Mouse (Mus musculus) limb, embryonic 13.5 days (tissue): ENCODE measurements around the gene Pccb. TPM values are rescaled to one million over a fixed set of nuclear protein-coding genes. Genes with fewer than 3 reads are reported as not detected.

ENCODE experiments used
- ATAC-seq: fragments of 200-750 bp; cut with Nextera tagmentation; 2 replicates; pipeline ENCODE4 v1.8.0; 2017; ENCODE audit warnings: low read depth, moderate number of reproducible peaks, moderate TSS enrichment; ENCODE audit not compliant: low FRiP score
- H3K27ac ChIP-seq: fragments of 300-500 bp; sonication (generic); 2 replicates; pipeline ENCODE4 v1.5.1; 2015; ENCODE audit warnings: inconsistent platforms, mild to moderate bottlenecking, moderate library complexity
- H3K27me3 ChIP-seq: fragments of 300-500 bp; sonication (generic); 2 replicates; pipeline ENCODE4 v1.6.1; 2015; ENCODE audit warnings: mild to moderate bottlenecking, inconsistent platforms
- H3K36me3 ChIP-seq: fragments of 300-500 bp; sonication (generic); 2 replicates; pipeline ENCODE4 v1.6.1; 2015; ENCODE audit warnings: inconsistent platforms, mild to moderate bottlenecking, moderate library complexity
- H3K4me1 ChIP-seq: fragments of 300-500 bp; sonication (generic); 2 replicates; pipeline ENCODE4 v1.6.1; 2015; ENCODE audit warnings: inconsistent platforms
- H3K4me2 ChIP-seq: fragments of 300-500 bp; sonication (generic); replicated peaks from 2 replicates; pipeline ENCODE4 v1.6.1; 2015; ENCODE audit warnings: inconsistent platforms, mild to moderate bottlenecking, moderate library complexity
- H3K4me3 ChIP-seq: fragments of 300-500 bp; sonication (generic); 2 replicates; pipeline ENCODE4 v1.5.1; 2015; ENCODE audit warnings: moderate library complexity, mild to moderate bottlenecking, inconsistent platforms
- H3K9ac ChIP-seq: fragments of 300-500 bp; sonication (generic); 2 replicates; pipeline ENCODE4 v1.6.1; 2015; ENCODE audit warnings: mild to moderate bottlenecking, inconsistent platforms
- H3K9me3 ChIP-seq: fragments of 300-500 bp; sonication (generic); 2 replicates; pipeline ENCODE4 v1.6.1; 2016; ENCODE audit warnings: inconsistent platforms
- WGBS: fragments of 180-500 bp; shearing (Covaris S2); methylation state at CpG from one replicate; pipeline ENCODE4 v1.1.7; 2015; 5-methylcytosine and 5-hydroxymethylcytosine counted together
- polyA plus RNA-seq: library from polyadenylated mRNA; unstranded; fragments of >200 nt; fragmentation: Nextera tagmentation; extraction: Ambion mirVana; gene quantifications from 2 replicates; pipeline ENCODE4 v1.2.1, GENCODE M21; 2015

Pccb gene
- polyA plus RNA-seq, 1 experiment from 2014 or later: 26.1 TPM

DNA sequence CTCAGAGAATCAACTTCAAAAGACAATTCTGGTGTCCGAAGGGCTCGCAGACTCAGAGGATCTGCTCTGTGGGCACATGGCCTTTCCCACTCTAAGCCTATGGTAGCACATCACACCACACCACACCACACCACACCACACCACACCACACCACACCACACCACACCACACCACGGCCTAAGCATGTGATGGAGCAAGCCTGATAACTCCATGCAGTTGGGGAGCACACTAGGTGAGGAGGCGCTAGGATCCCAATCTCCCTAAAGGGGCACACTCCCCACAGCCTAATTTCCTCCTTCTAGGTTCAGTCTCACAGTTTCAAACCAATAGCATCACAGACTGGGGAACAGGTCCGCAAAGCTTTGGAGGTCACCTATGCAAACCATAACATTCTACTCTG is 56.0 kb downstream of the Pccb start:
- no peak overlapping the region for H3K4me3 ChIP-seq
- no peak for ATAC-seq
- no peaks in the 10 kb centered on the region for H3K27me3 ChIP-seq
- peaks cover 15% of the 10 kb centered on the region for H3K36me3 ChIP-seq
- 0 out of 2 replicates have a peak overlapping the region, but pooled peaks have one; percentile 28 for H3K27ac ChIP-seq
- 96% methylated on average over 5 of the region's 5 CpGs for WGBS
- no peak overlapping the region for H3K9ac ChIP-seq
- H3K9me3 ChIP-seq: no peaks in the 10 kb centered on the region
- no peak overlapping the region for H3K4me2 ChIP-seq
- H3K4me1 ChIP-seq: peaks cover 17% of the 10 kb centered on the region

DNA sequence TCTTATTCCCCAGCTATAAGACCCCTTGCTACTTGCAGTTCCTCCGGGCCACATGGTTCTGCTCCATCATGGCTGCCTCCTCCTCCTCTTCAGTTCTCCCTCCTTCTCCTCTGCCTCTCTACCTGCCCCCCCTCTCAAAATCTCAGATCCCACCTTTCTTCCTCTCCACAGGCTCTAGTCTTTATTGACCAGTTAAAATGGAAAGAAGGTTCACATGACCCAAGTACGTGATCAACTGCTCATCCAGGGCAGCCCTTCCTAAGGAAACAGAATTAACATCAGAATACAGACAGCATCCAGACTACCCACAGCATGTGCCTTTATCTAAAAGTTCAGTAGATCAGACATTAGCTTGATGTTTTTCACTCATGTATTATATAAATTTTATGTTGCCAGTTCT is 65.2 kb downstream of the Pccb start:
- Histone ChIP-seq H3K27ac (no peak overlapping the region), H3K27me3 (no peaks in the 10 kb centered on the region), H3K4me1 (no peaks in the 10 kb centered on the region), H3K9ac (no peak overlapping the region), H3K36me3 (no peaks in the 10 kb centered on the region), H3K4me2 (no peak overlapping the region), H3K9me3 (no peaks in the 10 kb centered on the region), H3K4me3 (no peak overlapping the region)
- 84% methylated on average over 2 of the region's 2 CpGs for WGBS
- no peak for ATAC-seq

GRCm38 (mm10) chr9:100964106-100964505 is 70.6 kb downstream of the Pccb start:
- no peak overlapping the region for H3K4me3 ChIP-seq
- no peak overlapping the region for H3K9ac ChIP-seq
- WGBS: 82% methylated on average over 4 of the region's 4 CpGs
- H3K4me1 ChIP-seq: no peaks in the 10 kb centered on the region
- H3K4me2 ChIP-seq: no peak overlapping the region
- H3K36me3 ChIP-seq: peaks cover 12% of the 10 kb centered on the region
- no peak overlapping the region for H3K27ac ChIP-seq
- H3K27me3 ChIP-seq: no peaks in the 10 kb centered on the region
- no peaks in the 10 kb centered on the region for H3K9me3 ChIP-seq
- no peak for ATAC-seq

DNA sequence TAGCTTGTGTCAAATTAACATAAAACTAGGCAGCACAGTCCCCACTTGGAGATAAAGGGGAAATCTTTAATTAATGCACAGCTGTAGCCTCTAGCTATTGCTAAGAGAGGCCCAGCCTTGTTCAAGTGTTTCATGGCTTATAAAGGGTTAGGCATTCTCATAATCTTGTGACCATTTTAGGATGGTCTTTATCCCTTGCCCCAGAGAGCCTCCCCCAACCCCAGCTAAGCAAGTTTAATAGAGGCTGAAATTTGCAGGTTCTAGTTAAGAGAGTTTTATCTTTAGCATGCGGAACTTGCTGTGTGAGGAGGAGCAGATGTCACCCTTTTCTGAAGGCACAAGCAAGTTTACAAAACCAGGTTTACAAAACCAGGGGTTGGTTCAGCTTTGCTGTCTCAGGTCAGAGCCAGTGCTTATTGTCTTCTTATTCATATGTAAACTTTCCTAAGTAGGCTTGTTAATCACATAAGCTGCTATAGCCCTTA is 71.2 kb downstream of the Pccb start:
- Histone ChIP-seq H3K4me2 (no peak overlapping the region), H3K36me3 (peaks cover 19% of the 10 kb centered on the region), H3K27ac (no peak overlapping the region), H3K9me3 (no peaks in the 10 kb centered on the region), H3K4me3 (no peak overlapping the region), H3K9ac (no peak overlapping the region), H3K4me1 (no peaks in the 10 kb centered on the region), H3K27me3 (no peaks in the 10 kb centered on the region)
- WGBS: 70% methylated on average over 1 of the region's 1 CpGs
- no peak for ATAC-seq

- H3K9ac ChIP-seq: no peak overlapping the region
- H3K36me3 ChIP-seq: peaks cover 20% of the 10 kb centered on the region
- H3K9me3 ChIP-seq: no peaks in the 10 kb centered on the region
- H3K4me3 ChIP-seq: no peak overlapping the region
- no peak overlapping the region for H3K27ac ChIP-seq
- WGBS: 75% methylated on average over 5 of the region's 5 CpGs
- no peak overlapping the region for H3K4me2 ChIP-seq
- ATAC-seq: no peak
- no peaks in the 10 kb centered on the region for H3K4me1 ChIP-seq
- H3K27me3 ChIP-seq: no peaks in the 10 kb centered on the region
Observed at GRCm38 (mm10) chr9:100962903-100963427, 71.7 kb downstream of the Pccb start.

DNA sequence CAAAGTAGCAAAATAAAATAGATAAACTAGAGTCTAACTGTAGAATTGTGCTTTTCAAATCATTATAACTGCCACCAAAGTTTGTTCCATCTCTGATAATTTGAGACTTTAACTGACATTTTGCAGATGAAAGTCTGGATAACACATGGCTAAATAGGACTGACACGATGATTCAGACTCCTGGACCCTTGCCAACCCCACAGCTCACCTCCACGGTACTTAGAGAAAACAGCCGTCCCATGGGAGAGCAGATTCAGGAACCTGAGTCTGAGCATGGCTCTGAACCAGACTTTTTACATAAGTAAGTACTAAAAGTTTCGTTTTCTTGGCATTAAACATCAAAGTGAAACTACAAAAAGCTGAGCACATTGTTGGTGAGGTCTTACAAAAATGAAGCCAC is 83.2 kb downstream of the Pccb start:
- peaks cover 51% of the 10 kb centered on the region for H3K36me3 ChIP-seq
- H3K9me3 ChIP-seq: no peaks in the 10 kb centered on the region
- no peak for ATAC-seq
- H3K9ac ChIP-seq: no peak overlapping the region
- WGBS: 28% methylated on average over 4 of the region's 4 CpGs
- H3K4me2 ChIP-seq: no peak overlapping the region
- H3K4me1 ChIP-seq: peaks cover 9% of the 10 kb centered on the region; the same call in 1 of the 2 replicates
- no peak overlapping the region for H3K4me3 ChIP-seq
- H3K27me3 ChIP-seq: no peaks in the 10 kb centered on the region
- no peak overlapping the region for H3K27ac ChIP-seq

DNA sequence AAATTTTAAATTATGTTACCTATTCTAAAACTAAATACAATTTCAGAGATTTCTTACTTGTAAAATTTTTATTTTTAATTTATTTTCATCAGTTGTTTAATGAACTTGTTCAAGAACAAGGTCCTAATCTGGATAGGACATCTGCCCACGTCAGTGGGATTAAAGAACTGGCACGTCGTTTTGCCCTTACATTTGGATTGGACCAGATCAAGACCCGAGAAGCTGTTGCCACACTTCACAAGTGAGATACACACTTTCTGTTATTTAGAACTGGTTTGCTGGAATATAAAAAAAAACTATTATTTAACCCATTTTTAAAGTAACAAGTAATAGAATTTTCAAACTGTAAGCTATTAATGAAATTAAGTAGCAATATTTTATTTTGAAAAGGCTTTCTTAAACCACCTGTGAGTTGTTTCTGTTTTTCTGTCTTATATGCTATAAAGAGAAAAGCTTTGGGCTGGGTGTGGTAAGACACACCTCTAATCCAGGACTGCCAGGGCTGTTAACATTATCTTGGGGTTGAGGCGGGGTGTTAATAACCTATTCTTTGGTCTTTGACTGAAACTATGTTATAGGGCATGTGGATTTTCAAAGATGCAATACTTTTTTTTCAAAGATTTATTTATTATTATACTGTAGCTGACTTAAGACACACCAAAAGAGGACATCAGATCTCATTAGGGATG is 89.9 kb downstream of the Pccb start:
- H3K9me3 ChIP-seq: no peaks in the 10 kb centered on the region
- H3K4me3 ChIP-seq: no peak overlapping the region
- WGBS: 94% methylated on average over 5 of the region's 5 CpGs
- no peak overlapping the region for H3K4me2 ChIP-seq
- no peak overlapping the region for H3K27ac ChIP-seq
- peaks cover 28% of the 10 kb centered on the region for H3K36me3 ChIP-seq
- H3K9ac ChIP-seq: no peak overlapping the region
- no peaks in the 10 kb centered on the region for H3K27me3 ChIP-seq
- ATAC-seq: no peak
- no peaks in the 10 kb centered on the region for H3K4me1 ChIP-seq

- Histone ChIP-seq H3K27me3 (no peaks in the 10 kb centered on the region), H3K9me3 (no peaks in the 10 kb centered on the region), H3K27ac (no peak overlapping the region), H3K4me1 (no peaks in the 10 kb centered on the region), H3K4me2 (no peak overlapping the region), H3K9ac (no peak overlapping the region), H3K4me3 (no peak overlapping the region), H3K36me3 (peaks cover 17% of the 10 kb centered on the region)
- WGBS: 57% methylated on average over 2 of the region's 2 CpGs
- ATAC-seq: no peak
Observed at GRCm38 (mm10) chr9:100942042-100942441, 92.7 kb downstream of the Pccb start.

Other genes starting within 250 kb of the Pccb start
- gene Msl2, start 39.2 kb upstream of the Pccb start, polyA plus RNA-seq: 5.2 and 5.5 TPM in 2 replicates
- 16.0 and 18.1 TPM in 2 replicates for gene Ppp2r3a, start 216.9 kb upstream of the Pccb start, polyA plus RNA-seq